Mouse (Mus musculus) bone marrow macrophage, adult 2 months (primary cell): ENCODE measurements around the gene Foxk2. TPM values are rescaled to one million over a fixed set of nuclear protein-coding genes. Genes with fewer than 3 reads are reported as not detected.
"Not testable (repeated sequence)": the region's sequence is repeated elsewhere in the genome, so short reads cannot be mapped to it uniquely, and the experiment has no call there.

ENCODE experiments used
- H3K27ac ChIP-seq: 2 replicates; pipeline ENCODE4 v1.5.1; 2012; ENCODE audit warnings: low read depth, low read length; ENCODE audit not compliant: insufficient read depth
- H3K4me1 ChIP-seq: 2 replicates; pipeline ENCODE4 v1.6.1; 2012; ENCODE audit warnings: low read length; ENCODE audit not compliant: control insufficient read depth, insufficient read depth
- H3K4me3 ChIP-seq: 2 replicates; pipeline ENCODE4 v1.5.1; 2012; ENCODE audit warnings: mild to moderate bottlenecking, low read length, moderate library complexity; ENCODE audit not compliant: insufficient read depth
- CTCF ChIP-seq: IDR thresholded peaks from 2 replicates; pipeline ENCODE4 v1.5.1; 2012; ENCODE audit warnings: low read depth, mild to moderate bottlenecking, low read length, moderate library complexity
- POLR2A ChIP-seq: IDR thresholded peaks from 2 replicates; pipeline ENCODE4 v1.6.1; 2012; ENCODE audit warnings: mild to moderate bottlenecking, low read depth, low read length, borderline replicate concordance
- polyA plus RNA-seq: library from polyadenylated mRNA; stranded (reverse); fragments of >200 nt; gene quantifications from 2 replicates; pipeline ENCODE4 v1.2.4, GENCODE M21; 2012; ENCODE audit not compliant: missing spikeins, insufficient read depth, insufficient read length

Foxk2 gene
- polyA plus RNA-seq, 1 experiment = 15.5 TPM

DNA sequence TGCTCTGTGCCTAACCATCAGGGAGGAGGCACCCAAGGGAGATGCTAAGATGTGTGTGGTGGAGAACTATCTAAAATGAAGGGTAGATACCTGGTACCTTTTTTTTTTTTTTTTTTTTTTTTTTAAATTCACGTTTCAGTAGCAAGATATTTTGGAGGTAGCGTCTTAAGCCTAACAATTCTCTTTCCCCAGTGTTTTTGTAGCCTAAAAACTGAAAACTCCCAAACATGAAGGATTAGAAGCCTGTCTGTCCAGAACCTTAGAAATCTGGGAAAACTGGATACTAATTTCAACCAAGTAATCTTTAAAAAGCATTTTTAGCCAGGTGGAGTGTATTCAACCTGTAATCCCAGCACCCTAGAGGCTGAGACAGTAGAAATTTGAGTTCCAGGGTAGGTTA, 1.3 kb downstream of the Foxk2 start:
- peak overlapping the region; percentile 88 for H3K4me3 ChIP-seq
- TF ChIP-seq POLR2A (no peak), CTCF (no peak)
- no peak overlapping the region for H3K27ac ChIP-seq
- no peaks in the 10 kb centered on the region for H3K4me1 ChIP-seq

DNA sequence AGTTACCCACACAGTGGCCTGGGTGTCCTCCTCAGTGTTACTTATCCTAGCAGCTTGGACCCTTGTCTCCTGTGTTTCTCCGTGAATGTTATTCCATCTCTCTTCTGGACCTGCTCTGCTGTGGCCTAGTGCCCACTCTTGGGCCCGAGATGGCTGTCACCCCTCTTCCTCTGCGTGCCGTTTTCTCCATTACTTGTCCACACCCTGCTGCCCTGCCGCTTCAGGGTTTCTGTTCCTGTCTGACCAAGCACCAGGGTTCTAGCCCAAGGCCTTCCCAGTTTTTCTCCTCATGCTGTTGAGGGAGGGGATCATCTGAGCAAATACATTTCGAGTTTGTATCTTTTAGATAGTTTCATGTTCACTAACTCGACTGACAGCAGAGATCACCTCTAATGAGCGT, 17.7 kb downstream of the Foxk2 start:
- peaks cover 18% of the 10 kb centered on the region for H3K4me1 ChIP-seq
- no peak overlapping the region for H3K27ac ChIP-seq
- no peak overlapping the region for H3K4me3 ChIP-seq
- no peak for TF ChIP-seq POLR2A
- no peak for TF ChIP-seq CTCF

GRCm38 (mm10) chr11:121278011-121278410, 18.2 kb downstream of the Foxk2 start:
- no peak for TF ChIP-seq POLR2A
- H3K4me3 ChIP-seq = no peak overlapping the region
- H3K27ac ChIP-seq = no peak overlapping the region
- peaks cover 18% of the 10 kb centered on the region for H3K4me1 ChIP-seq

DNA sequence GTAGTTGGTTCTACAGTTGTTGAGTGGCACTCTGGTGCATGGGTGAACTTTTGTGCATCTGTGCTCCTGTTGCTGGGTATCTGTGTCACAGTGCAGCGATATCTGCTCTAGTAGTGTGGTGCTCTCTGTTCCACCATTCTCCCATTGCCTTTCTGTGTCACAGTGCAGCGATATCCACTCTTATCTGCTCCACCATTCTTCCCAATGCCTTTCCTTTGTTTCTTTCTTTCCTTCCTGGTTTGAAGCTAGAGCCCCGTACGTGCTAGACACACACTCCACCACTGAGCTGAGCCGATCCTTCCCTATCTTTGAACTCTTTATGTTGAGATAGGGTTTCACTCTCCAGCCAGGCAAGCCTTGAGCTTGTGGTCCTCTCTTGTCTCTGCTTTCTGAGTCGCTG, 23.1 kb downstream of the Foxk2 start:
- Histone ChIP-seq H3K4me1 (peaks cover 5% of the 10 kb centered on the region), H3K4me3 (no peak overlapping the region), H3K27ac (no peak overlapping the region)
- TF ChIP-seq CTCF (no peak), POLR2A (no peak)

GRCm38 (mm10) chr11:121289859-121290258, 30.1 kb downstream of the Foxk2 start:
- Histone ChIP-seq H3K27ac (no peak overlapping the region), H3K4me1 (no peaks in the 10 kb centered on the region), H3K4me3 (no peak overlapping the region)
- no peak for TF ChIP-seq POLR2A
- TF ChIP-seq CTCF = no peak

DNA sequence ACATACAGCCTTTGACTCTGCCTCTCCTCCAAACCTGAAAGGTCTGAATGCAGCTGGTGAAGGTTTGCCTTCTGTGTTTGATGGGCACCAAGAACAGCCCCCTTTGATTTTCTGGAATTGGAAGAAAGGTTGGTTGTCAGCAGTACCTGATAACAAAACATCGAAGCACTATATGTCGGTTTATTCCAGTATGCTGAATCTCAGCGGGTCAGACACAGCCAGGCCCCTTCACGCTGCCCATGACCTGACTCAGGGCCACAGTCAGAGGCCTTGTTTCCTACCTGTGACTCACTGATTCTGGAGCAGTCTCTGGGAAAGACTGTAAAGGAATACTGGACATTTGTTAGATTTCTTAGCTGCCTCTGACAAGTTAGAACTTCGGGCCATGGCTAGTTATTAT, 35.0 kb downstream of the Foxk2 start:
- Histone ChIP-seq H3K4me3 (no peak overlapping the region), H3K4me1 (no peaks in the 10 kb centered on the region), H3K27ac (no peak overlapping the region)
- TF ChIP-seq CTCF (no peak), POLR2A (no peak)

GRCm38 (mm10) chr11:121298493-121298892, 38.7 kb downstream of the Foxk2 start:
- Histone ChIP-seq H3K4me1 (no peaks in the 10 kb centered on the region), H3K4me3 (no peak overlapping the region)
- TF ChIP-seq CTCF (no peak), POLR2A (no peak)

DNA sequence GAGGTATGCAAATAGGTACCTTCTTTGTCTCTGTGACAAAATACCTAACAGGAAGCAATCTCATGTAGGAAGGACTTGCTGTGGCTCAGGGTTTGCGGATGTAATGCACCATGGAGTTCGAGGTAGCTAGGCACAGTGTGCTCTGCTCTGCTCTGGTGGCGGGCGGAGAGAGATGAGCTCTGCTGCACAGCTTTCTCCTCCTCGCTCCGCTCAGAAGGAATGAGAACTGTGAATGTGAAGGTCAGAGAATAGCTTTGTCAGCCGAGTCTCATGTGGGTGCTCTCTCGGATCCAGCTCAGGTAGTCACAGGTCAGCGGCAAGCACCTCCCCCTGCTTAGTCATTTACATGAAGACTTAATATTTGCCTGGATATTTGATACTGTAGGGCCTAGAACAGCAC, 40.5 kb downstream of the Foxk2 start:
- TF ChIP-seq CTCF (no peak), POLR2A (no peak)
- H3K4me3 ChIP-seq = no peak overlapping the region
- H3K4me1 ChIP-seq = no peaks in the 10 kb centered on the region
- no peak overlapping the region for H3K27ac ChIP-seq

More at GRCm38 (mm10) chr11:121298493-121298892, 38.7 kb downstream of the Foxk2 start:
- H3K27ac ChIP-seq = no peak overlapping the region

- Histone ChIP-seq H3K27ac (no peak overlapping the region), H3K4me3 (no peak overlapping the region)
- TF ChIP-seq POLR2A (no peak), CTCF (no peak)
Measured at GRCm38 (mm10) chr11:121305371-121305770, 45.6 kb downstream of the Foxk2 start.

DNA sequence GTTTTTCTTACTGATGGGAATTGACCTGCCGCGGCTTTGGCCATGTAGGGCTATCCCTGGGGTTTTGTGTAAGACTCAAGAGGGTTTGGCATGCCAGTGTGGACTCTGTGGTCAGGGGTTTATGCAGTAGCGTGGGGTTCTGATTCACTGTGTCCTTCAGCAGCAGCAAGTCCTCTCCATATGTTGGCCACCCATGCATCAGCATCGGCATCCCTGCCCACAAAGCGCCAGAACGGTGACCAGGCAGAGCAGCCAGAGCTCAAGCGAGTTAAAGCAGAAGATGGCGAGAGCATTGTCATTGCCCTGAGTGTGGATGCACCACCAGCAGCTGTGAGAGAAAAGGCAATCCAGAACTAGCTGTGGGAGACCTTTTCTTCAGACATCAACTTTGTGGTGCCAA, 46.8 kb downstream of the Foxk2 start:
- Histone ChIP-seq H3K4me1 (no peaks in the 10 kb centered on the region), H3K4me3 (no peak overlapping the region), H3K27ac (no peak overlapping the region)
- TF ChIP-seq CTCF = no peak
- TF ChIP-seq POLR2A = no peak

More at GRCm38 (mm10) chr11:121305371-121305770, 45.6 kb downstream of the Foxk2 start:
- no peaks in the 10 kb centered on the region for H3K4me1 ChIP-seq

DNA sequence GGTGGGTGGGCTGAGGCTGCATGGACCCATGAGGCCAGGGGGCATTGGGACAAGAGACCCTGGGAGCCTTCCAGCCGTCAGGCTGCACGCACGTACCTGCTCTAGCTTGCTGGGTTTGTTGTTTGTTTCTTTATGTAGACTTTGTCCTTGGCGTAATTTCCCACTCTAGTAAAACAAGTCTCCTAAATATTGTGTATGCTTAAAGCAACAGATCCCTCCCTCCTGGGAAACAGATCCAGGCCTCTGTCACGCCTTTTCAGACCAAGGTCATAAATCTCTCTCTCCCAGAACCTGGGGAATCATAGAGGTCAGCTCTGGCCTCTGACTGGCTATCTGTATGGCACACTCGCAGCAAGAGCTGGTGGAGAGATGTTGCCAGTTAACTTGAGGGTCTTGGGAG, 47.9 kb downstream of the Foxk2 start:
- not testable (repeated sequence) for H3K4me1 ChIP-seq, H3K27ac ChIP-seq, H3K4me3 ChIP-seq
